Mouse (Mus musculus) stomach, embryonic 16.5 days (tissue): ENCODE measurements around the gene Fundc1. TPM values are rescaled to one million over a fixed set of nuclear protein-coding genes. Genes with fewer than 3 reads are reported as not detected.

Experiments
- ATAC-seq: fragments of 200-750 bp; cut with Nextera tagmentation; 2 replicates; pipeline ENCODE4 v1.8.0; 2017; ENCODE audit warnings: moderate number of reproducible peaks, moderate TSS enrichment; ENCODE audit not compliant: insufficient read depth, low FRiP score
- H3K27ac ChIP-seq: fragments of 300-500 bp; sonication (generic); 2 replicates; pipeline ENCODE4 v1.5.1; 2014; ENCODE audit warnings: low read length
- H3K27me3 ChIP-seq: fragments of 300-500 bp; sonication (generic); 2 replicates; pipeline ENCODE4 v1.6.1; 2014; ENCODE audit warnings: low read length, control low read depth, mixed read lengths; ENCODE audit not compliant: control insufficient read depth, insufficient read depth
- H3K36me3 ChIP-seq: fragments of 300-500 bp; sonication (generic); 2 replicates; pipeline ENCODE4 v1.6.1; 2014; ENCODE audit warnings: low read length; ENCODE audit not compliant: control insufficient read depth, insufficient read depth
- H3K4me1 ChIP-seq: fragments of 300-500 bp; sonication (generic); 2 replicates; pipeline ENCODE4 v1.6.1; 2014; ENCODE audit warnings: low read length, control low read depth, mixed read lengths; ENCODE audit not compliant: control insufficient read depth, insufficient read depth
- H3K4me2 ChIP-seq: fragments of 300-500 bp; sonication (generic); 2 replicates; pipeline ENCODE4 v1.6.1; 2014; ENCODE audit warnings: low read depth, low read length, mixed read lengths
- H3K4me3 ChIP-seq: fragments of 300-500 bp; sonication (generic); replicated peaks from 2 replicates; pipeline ENCODE4 v1.5.1; 2014; ENCODE audit warnings: mild to moderate bottlenecking, low read length
- H3K9ac ChIP-seq: fragments of 300-500 bp; sonication (generic); 2 replicates; pipeline ENCODE4 v1.6.1; 2014; ENCODE audit warnings: low read length
- H3K9me3 ChIP-seq: fragments of 300-500 bp; sonication (generic); replicated peaks from 2 replicates; pipeline ENCODE4 v1.6.1; 2016; ENCODE audit warnings: low read length, control low read depth; ENCODE audit not compliant: control insufficient read depth
- WGBS: fragments of 180-500 bp; shearing (Covaris S2); extraction: QIAGEN DNeasy Blood & Tissue Kit; methylation state at CpG from one replicate; pipeline ENCODE4 v1.1.7; 2014; 5-methylcytosine and 5-hydroxymethylcytosine counted together
- polyA plus RNA-seq: library from polyadenylated mRNA; unstranded; fragments of >200 nt; fragmentation: Nextera tagmentation; extraction: Ambion mirVana; gene quantifications from 2 replicates; pipeline ENCODE4 v1.2.1, GENCODE M21; 2015

The Fundc1 gene
- polyA plus RNA-seq, 1 experiment from 2014 or later: 59.9 TPM

DNA sequence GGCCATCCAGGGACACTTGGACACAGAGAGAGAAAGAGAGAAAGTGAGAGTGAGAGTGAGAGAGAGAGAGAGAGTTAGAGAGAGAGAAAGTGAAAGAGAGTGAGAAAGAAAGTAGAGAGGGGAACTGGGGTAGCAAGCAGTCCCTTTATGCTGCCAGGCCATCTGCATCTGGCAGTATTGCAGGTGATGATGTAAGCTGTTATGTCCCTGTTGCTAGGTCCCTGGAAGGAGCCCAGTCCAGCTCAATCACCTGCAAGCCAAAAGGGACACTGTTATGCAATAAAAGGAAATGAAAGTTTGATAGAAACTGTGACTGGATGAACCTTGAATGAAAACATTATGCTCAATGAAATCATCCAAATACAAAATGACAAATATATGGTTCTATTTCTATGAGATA lies 52.0 kb downstream of the Fundc1 start:
- H3K4me3 ChIP-seq: no peak overlapping the region
- H3K4me1 ChIP-seq: no peaks in the 10 kb centered on the region
- no peak for ATAC-seq
- no peaks in the 10 kb centered on the region for H3K9me3 ChIP-seq
- H3K4me2 ChIP-seq: no peak overlapping the region
- H3K9ac ChIP-seq: no peak overlapping the region
- H3K27ac ChIP-seq: no peak overlapping the region
- H3K27me3 ChIP-seq: no peaks in the 10 kb centered on the region
- no peaks in the 10 kb centered on the region for H3K36me3 ChIP-seq

DNA sequence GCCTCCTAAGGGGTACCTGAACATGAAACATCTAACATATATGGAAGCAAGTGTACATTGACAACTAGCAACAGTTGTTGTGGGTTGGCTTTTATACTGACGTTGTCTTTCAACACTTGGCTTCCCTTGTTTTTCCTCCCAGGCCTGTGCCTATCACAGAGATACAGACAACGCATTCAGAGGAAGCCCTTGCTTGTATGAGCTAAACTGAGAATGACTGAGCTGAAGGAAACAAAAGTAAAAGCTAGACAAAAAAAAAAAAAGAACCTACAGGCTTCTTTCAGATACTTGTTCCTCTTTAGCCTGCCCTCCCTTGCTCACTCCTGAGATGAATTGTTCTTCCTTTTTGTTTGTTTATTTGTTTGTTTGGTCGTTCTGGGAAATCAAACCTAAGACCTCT lies 58.1 kb downstream of the Fundc1 start:
- no peak overlapping the region for H3K4me3 ChIP-seq
- ATAC-seq: no peak
- H3K9ac ChIP-seq: no peak overlapping the region
- H3K27ac ChIP-seq: no peak overlapping the region
- H3K4me2 ChIP-seq: no peak overlapping the region
- WGBS: 59% methylated on average over 3 of the region's 3 CpGs
- no peaks in the 10 kb centered on the region for H3K27me3 ChIP-seq
- no peaks in the 10 kb centered on the region for H3K4me1 ChIP-seq
- H3K9me3 ChIP-seq: no peaks in the 10 kb centered on the region
- no peaks in the 10 kb centered on the region for H3K36me3 ChIP-seq

DNA sequence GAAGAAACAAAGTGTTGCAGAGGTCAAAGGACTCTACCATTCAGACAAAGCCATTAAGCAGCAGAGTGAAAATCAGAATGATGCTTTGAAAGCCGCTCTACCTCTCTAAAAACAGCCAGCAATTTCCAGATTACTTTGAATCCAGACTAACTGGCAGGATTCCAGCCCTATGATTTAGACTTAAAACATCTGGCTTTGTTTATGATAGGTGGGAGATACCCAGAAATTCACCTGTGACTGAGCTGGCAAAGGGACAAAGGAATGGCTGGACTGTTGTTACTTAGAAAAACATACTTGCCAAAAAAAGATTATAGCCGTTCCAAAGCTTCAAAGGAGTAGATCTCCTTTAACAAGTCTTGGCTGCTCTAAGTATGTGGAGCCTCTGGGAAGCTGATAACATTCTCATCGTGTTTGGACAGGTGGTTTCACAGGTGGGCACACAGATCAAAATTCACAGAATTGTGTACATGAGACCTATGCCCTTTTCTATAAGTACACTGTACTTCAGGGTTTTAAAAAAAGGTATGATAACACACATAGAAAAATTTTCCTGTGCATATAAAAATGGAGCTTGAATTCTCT lies 60.0 kb downstream of the Fundc1 start:
- no peak overlapping the region; the same call in 1 of the 2 replicates for H3K27ac ChIP-seq

More for the DNA sequence above, 60.0 kb downstream of the Fundc1 start:
- Histone ChIP-seq H3K9me3 (no peaks in the 10 kb centered on the region), H3K4me2 (no peak overlapping the region), H3K36me3 (no peaks in the 10 kb centered on the region), H3K4me1 (no peaks in the 10 kb centered on the region), H3K4me3 (no peak overlapping the region), H3K27me3 (no peaks in the 10 kb centered on the region), H3K9ac (no peak overlapping the region)
- peak; percentile 44 for ATAC-seq
- 23% methylated on average over 3 of the region's 3 CpGs for WGBS
